Mouse (Mus musculus): ENCODE measurements at regions not wholly inside any gene's neighbourhood (a gene's known extent, or its start where the extent isn't known, plus 50 kb on each side); places are given as distances from the start of the nearest gene placed in this dataset.

DNA sequence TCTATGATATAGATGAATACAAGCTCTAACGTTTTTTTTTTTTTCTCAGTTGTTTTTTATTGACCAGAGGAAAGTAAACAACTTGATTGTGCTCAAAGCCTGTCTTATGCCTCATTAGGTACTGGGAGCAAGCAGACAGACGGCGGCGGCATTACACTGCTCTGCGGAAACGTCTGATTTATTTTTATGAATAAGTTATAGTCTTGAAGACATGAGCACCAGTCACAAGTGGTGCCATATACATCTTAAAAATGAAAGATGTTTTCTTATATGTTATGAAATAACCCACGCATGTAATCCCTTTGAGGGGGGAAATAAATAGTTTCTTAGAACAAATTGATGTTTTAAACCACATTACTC lies 177.1 kb downstream of the Nup35 start:
- TF ChIP-seq CTCF (IDR thresholded peaks at IDR 0.05; ENCODE audit: low read depth) (no peak), EP300 (IDR thresholded peaks at IDR 0.05; ENCODE audit: low read depth) (no peak)
